Mouse (Mus musculus) effector memory CD4-positive, alpha-beta T cell, adult 5 months (primary cell): ENCODE measurements around the gene Cr1l. TPM values are rescaled to one million over a fixed set of nuclear protein-coding genes. Genes with fewer than 3 reads are reported as not detected.

Experiments
- polyA plus RNA-seq: library from polyadenylated mRNA; unstranded; fragments of 100-300 nt; shearing (Covaris generic); gene quantifications from one replicate; pipeline ENCODE4 v1.2.1, GENCODE M21; 2017

Gene Cr1l
- 173 TPM for polyA plus RNA-seq

DNA sequence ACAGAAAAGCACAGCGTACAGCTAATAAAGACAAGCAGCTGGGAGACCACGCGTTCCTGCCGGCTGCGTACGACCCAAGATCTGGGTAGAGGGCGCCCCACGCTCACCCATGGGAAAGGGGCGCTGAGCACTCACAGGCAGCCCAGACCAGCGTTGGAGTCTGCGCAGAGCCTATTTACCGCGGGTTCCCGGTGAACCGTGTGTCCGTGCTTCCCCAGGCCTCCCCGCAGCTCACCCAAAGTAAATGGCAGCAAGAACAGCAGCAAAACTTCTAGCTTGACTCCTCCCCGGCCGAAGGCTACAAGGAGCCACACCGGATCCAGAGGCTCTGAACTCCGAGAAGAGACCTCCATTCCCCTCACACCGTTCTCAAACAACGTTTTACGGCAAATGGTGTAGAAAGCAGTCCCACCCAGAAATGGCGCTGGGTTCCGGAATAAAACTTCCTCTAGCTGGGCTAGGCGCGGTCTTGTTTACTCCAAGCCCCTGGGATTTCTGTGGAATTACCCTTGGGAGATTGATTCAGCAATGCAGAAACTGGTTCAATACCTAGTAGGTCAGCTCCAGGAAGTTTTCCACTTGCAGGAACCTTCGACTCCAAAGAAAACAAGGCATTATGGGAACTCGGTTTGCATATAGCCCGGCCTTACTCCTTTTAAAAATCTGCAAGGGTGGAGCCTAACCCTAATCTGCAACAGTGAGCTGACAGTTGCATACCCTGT lies at the start of gene Cr1l:
Cr1l (minus strand) TSS at position 634 of the 722 bp plus-strand sequence.

DNA sequence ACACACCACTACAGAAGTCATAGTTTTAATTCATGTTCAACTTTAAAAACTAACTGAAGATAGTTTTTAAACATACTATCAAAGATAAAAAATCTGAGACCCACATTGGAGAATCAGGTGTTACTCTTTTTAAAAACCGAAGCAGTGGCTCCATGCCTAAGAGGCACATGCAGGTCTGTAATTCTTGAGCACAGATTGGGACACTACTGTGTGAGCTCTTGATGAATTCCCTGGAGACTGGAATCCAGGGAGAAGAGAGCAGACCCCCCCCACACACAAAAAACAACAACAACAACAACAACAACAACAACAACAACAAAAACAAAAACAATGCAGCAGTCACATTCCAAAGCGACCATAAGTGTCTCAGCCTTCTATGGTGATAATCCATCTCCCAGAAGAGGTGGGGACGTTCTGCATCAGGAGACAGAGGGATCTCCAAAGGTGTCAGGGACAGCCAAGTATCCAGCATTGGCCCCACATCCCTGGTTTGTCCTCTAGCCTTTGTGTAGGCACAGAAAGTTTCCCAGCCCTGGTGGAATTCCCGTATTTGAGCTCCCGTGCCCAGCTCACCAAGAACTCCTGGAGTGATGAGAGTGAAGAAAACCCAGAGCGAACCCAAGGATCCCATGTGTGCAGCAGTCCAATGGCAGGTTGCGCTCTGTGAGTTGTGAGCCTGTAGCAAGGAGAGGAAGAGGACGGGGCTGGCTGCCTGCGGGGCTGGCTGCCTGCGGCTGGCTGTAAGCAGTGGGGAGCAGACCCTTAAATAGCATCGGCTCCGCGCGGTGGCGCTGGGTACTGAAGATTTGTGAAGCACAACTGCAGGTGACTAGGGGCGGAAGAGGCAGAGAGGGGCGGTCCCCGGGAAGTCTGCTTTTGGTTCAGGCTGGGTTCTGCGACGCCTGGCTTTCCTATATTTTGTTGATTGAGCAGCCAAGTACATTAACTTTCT lies 44.9 kb upstream of the Cr1l start, which contains the start of gene Cr2:
Cr2 (minus strand) TSS at position 737 of the 952 bp plus-strand sequence.

DNA sequence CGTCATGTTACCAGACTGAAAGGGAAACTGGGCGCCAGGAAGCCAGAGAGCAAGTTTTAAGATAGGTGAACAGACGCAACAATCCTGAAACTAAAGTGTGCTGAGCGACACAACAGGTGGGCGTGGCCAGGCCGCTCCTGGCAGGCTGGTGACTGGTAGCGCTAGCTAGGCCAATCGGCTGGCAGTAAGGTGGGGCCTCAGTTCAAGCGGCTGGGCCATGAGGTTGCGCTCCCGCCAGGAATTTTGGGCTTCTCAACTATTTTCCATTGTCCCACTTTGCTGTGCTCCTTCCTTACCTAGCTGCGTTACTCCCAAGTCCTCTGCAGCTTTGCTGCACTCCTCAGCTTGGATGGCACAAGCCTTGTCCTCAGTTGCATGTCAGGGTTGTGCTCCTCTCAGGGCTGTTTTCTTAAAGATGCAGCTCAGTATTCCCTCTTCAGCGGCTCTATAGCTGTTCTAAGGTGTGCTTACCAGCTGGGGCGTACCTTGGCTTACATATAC lies 39.1 kb downstream of the Cr1l start, which contains the start of gene Cd46:
Cd46 (minus strand) TSS at position 30 of the 501 bp plus-strand sequence.

Other genes with a start within 250 kb of the Cr1l start
- gene Cd34, start 192.8 kb downstream of the Cr1l start, polyA plus RNA-seq = 0.16 TPM
- gene Cd46, start 39.3 kb downstream of the Cr1l start, polyA plus RNA-seq = 1.8 TPM
- 0.75 TPM for gene Cr2, start 45.1 kb upstream of the Cr1l start, polyA plus RNA-seq